Mouse (Mus musculus) thymus, postnatal 4 days (tissue): ENCODE measurements around the gene Gm1673.
"Not testable (repeated sequence)": the region's sequence is repeated elsewhere in the genome, so short reads cannot be mapped to it uniquely, and the experiment has no call there.

ENCODE experiments used
- DNase-seq: peaks from one replicate; pipeline ENCODE4 v3.0.0; 2021

Gene Gm1673

GRCm38 (mm10) chr5:33983309-33984121 is at the start of gene Gm1673:
Gene Gm1673, plus strand, starts transcription at chr5:33983433.
- DNase-seq: peak; percentile 95

DNA sequence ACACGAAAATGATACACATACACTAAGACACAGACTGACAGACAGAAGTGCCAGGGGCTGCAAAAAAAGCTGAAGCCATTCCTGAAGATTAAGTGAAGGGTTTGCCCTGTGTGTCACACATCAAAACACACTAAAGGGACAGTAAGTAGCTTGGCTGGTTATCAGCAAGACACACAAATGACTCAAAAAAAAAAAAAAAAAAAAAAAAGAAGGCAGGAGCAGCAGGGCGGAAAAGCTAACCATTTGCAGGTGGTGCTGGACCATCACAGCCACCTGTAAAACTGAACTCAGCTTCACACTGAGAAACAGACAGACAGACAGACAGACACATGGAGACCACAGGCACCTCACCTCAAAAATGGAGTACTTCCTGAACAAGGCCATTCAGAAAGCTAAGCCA is 49.2 kb upstream of the Gm1673 start:
- no peak for DNase-seq

GRCm38 (mm10) chr5:33934877-33935276 is 48.4 kb upstream of the Gm1673 start:
- no peak for DNase-seq

DNA sequence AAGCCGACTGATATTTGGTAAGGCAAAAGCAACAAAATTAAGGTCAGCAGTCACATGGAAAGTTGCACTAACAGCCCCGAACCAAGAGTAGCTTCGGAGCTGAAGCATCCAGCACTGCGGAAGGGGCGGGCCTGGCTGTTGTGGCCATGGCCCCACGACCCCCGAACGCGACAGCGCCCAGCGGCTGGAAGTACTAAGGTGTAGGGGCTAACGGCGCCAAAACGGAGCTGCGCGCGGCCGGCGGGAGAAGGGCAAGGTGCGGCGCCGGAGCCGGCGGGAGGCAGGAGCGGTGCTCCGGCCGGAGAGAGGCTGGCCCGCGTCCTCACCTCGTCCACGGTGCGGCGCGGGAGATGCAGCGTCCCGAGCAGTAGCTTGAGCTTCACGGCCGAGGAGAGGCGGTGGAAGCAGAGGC is 47.5 kb upstream of the Gm1673 start:
- peak; percentile 79 for DNase-seq

DNA sequence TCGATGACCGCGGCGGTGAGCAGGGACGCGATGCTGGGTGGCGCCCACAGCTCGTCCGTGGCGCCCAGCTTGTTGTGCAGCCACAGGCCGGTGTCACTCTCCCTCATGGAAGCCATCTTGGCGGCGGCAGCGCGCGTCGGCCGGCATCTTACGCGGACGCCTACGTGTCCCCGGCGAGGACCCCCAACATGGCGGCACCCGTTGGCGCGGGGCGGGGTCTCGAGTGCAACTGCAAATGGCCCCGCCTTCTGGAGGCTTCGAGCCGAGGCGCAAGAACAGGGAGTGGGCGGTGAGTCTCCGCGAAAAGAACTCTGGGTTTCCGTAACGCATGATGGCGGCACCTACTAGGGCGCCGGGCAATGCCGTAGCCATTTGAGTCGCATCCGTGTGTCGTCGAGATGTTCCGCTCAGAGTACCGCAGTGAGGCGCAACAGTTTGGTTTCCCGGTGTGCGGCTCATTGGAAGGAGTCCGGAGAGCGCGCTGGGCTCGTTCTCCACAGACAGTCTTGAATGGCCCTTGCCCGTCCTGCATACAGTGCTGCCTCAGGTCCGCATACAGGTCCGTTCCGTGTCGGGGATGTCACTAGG is 47.0 kb upstream of the Gm1673 start, which contains the start of gene Nelfa:
Nelfa (minus strand) TSS at position 294 of the 588 bp plus-strand sequence.
- peak; percentile 98 for DNase-seq

- DNase-seq: no peak
Observed at GRCm38 (mm10) chr5:33937230-33937629, 46.0 kb upstream of the Gm1673 start.

DNA sequence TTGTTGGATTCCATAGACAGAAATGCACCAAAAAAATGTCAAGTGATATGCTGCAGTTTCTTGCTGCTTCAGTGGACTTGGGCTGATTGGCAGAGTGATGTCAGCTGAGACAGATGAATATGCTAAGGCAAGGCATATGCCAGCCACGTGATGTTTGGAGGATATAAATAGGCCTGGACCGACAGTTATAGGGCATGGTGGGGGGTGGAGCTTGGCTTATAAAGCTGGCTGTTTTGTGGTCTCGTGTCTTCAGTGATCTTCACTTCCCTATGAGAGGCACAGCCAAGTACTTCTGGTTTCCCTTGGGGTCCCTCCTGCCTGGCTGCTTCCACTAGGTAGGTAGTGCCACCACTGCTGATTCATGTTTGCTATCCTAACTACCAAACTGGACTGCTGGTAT is 44.8 kb upstream of the Gm1673 start:
- DNase-seq: no peak

DNA sequence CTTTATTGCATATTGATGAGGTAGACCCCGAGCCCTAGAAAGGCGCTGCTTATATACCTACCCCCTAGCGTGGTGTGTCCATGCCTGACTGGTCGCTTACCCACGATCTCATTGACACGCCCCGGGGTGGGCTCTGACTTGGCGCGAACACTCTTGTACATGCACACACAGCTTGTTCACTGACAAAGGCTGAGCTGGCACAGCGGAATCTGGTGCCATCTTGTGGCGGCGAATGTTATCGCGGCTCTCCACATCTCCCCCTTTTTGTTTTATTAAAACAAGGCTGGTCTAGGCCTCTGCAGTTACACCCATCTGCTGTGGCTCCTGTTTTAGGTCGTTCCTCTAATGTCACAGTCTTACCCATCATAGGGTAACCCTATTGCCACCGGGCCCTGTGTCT is 36.2 kb upstream of the Gm1673 start:
- not testable (repeated sequence) for DNase-seq

DNA sequence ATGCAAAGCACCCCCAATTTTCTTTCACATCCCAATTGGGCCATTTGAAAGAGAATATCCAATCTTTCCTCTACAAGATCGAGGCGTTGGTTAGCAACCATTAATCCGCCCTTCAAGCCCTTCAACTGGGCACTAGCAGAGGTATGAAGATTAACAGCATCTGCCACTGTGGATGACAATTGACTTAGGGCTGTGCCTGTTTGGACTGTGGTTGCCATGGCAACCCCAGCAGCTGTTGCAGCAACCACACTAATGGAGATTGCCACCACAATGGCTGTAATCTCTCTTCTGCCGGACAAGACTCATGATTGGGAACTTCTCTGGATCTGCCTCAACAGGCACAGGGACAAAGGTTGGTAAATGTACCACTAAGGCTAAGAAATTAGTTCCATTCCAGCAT is 34.9 kb upstream of the Gm1673 start:
- no peak for DNase-seq

GRCm38 (mm10) chr5:33953471-33954185 is 29.6 kb upstream of the Gm1673 start:
- DNase-seq: no peak

- peak; percentile 85 for DNase-seq
Observed at GRCm38 (mm10) chr5:33954354-33954753, 28.9 kb upstream of the Gm1673 start.

DNA sequence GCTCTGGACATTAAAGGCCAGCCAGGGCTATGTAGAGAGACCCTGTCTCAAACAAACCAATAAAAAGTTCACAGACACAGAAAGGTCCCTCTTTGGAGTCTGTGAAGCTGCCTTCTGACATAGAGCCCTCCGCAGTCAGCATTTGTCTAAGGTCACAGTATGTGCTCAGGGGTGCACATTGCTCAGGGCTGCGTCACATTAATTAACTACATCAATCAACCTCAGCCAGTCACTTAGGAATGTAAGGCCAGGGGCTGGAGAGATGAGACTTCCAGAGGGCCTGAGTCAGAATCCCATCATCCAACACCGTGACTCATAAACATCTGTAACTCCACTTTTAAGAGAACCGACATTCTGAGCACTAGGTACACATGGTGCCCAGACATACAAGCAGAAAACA is 27.4 kb upstream of the Gm1673 start:
- DNase-seq: no peak

DNA sequence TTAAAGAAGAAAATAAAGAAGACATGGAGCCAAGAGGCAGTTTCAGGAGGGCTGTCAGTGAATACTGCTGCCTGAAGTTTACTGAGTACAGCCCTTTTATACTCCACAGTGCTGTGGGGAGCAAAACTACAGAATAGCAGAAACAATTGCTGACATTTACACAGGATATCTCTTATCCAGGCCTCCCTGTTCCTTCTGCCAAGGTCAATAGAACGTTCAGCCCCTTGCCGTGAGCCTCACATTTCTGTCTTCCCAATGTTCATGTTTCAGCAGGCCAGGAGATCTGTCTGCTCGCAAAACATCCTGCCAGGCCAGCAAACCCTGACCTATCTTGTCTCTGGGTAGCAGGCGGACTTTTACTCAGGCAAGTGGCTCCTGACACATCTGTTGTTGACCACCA is 23.9 kb upstream of the Gm1673 start:
- DNase-seq: no peak

DNA sequence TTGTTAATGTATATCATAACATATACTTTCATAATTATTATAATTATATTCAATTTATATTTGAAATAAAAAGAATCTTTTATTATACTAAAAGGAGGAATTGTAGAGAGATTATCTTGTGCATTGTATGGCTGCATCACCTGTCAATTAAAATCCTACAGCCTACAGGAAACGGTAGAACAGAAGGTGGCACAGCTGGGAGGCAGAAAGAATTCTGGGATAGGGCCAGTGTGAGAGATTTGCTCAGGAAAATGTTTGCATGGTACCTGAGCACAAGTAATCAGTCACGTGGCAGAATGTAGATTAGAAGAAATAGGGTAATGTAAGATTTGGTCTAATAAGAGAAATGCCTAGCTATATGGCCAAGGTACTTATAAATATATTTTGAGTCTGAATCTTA is 8.5 kb upstream of the Gm1673 start:
- DNase-seq: no peak

- no peak for DNase-seq
Observed at GRCm38 (mm10) chr5:33976267-33976666, 7.0 kb upstream of the Gm1673 start.

- no peak for DNase-seq
Observed at GRCm38 (mm10) chr5:33982731-33983259, 438 bp upstream of the Gm1673 start.

DNA sequence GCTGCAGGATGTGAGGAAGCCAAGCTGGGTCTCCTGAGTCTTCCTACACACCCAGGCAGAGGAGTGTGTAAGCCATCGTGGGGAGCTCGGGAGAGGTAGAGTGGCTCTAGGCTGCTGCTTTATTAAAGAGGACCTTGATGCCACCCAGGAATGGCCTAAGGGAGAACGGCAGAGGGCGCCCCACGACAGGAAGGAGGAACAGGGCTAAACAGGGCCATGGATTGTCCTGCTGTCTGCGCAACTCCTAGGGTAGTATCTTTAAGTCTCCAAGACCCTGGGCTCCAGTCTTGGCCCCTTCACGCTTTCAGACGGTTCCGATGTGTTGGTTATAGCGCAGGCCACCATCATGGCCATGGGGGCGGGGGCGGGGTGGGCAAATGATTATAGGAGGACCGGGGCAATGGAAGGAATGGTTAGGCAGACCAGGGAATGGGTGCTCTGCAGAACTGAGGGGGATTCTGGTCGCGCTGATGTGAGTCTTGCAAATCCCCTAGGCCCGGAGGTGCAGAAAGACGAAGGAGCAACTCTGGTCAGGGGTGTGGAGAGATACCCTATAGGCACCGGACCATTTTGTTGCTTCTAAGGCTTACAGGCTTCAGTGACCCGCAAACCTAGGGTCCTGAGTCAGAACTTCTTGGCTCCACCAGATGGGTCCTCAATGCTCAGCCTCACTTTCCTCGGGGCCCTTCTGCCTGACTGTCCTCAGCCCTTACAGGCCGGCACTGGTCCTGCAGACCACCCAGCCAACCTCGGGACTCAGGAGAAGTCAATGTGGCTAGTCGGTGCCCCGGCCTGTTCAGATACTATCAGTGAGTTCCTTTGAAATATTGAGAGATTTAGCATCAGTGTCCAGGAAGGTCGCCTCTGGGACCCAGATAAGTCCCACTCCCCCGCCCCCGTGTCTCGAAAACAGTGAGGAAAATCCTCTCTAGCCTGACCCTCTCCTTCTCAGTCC is 11.7 kb downstream of the Gm1673 start:
- DNase-seq: peak; percentile 76

- DNase-seq: peak; percentile 80
Observed at GRCm38 (mm10) chr5:33995843-33996693, 12.8 kb downstream of the Gm1673 start, which contains the start of gene Nat8l. Gene Nat8l, plus strand, starts transcription at chr5:33995984.

GRCm38 (mm10) chr5:33996694-33997045 is 13.4 kb downstream of the Gm1673 start:
- no peak for DNase-seq

DNA sequence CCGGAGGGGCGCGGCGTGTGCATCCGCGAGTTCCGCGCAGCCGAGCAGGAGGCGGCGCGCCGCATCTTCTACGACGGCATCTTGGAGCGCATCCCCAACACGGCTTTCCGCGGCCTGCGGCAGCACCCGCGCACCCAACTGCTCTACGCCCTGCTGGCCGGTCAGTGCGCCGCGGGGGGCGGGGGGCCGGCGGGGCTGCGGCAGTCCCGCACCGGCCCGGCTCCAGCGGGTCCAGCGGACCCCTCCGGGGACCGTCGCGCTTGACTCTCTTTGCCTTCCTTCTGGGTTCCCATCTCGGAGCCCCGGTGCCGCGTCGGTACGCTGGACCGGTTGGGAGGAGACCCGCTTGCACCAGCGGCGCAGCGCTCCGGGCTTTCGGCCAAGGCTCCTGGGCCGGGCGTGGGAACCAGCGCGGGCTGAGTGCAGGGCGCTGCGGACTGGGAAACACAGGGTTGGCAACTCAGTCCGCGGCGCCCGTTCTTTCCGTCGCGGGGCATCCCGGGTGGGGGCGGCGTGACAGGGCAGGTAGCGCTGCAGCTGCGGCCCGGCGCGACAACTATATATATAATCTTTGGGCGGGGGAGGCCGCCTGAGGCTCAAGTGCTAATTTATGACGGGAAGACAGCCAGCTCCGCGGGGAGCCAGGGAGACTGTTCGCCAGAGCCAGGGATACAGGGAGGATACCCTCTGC is 14.0 kb downstream of the Gm1673 start:
- peak; percentile 57 for DNase-seq
